Mouse (Mus musculus) heart, embryonic 14.5 days (tissue): ENCODE measurements around the gene Zfp366. TPM values are rescaled to one million over a fixed set of nuclear protein-coding genes. Genes with fewer than 3 reads are reported as not detected.
A peak's percentile ranks its signal among the peaks of the same experiment; 100 is the strongest.

Source experiments
- ATAC-seq: fragments of 200-750 bp; cut with Nextera tagmentation; 2 replicates; pipeline ENCODE4 v1.8.0; 2017; ENCODE audit warnings: low read depth, moderate TSS enrichment; ENCODE audit not compliant: insufficient number of reproducible peaks, insufficient read depth, low FRiP score
- H3K27ac ChIP-seq, 2 experiments: fragments of 200-500 bp in 1 of 2; fragments of 300-500 bp in 1 of 2; sonication (generic) in 1 of 2; replicated peaks in 1 of 2; 2 replicates each; pipeline ENCODE4 v1.5.1; 2012 to 2014; ENCODE audit warnings: low read depth in 2 of 2, low read length in 2 of 2, control low read depth in 1 of 2, mild to moderate bottlenecking in 1 of 2, mixed read lengths in 1 of 2; ENCODE audit not compliant: control insufficient read depth in 1 of 2, insufficient read depth in 1 of 2
- H3K27me3 ChIP-seq: fragments of 300-500 bp; sonication (generic); 2 replicates; pipeline ENCODE4 v1.6.1; 2014; ENCODE audit warnings: mild to moderate bottlenecking, low read length, control low read depth; ENCODE audit not compliant: control insufficient read depth, insufficient read depth
- H3K36me3 ChIP-seq: fragments of 300-500 bp; sonication (generic); 2 replicates; pipeline ENCODE4 v1.6.1; 2014; ENCODE audit warnings: mild to moderate bottlenecking, control low read depth, low read length, mixed read lengths; ENCODE audit not compliant: control insufficient read depth, insufficient read depth
- H3K4me1 ChIP-seq, 2 experiments: fragments of 200-500 bp in 1 of 2; fragments of 300-500 bp in 1 of 2; sonication (generic) in 1 of 2; 2 replicates each; pipeline ENCODE4 v1.6.1; 2012 to 2014; ENCODE audit warnings: low read length in 2 of 2, control low read depth in 1 of 2, mixed read lengths in 1 of 2; ENCODE audit not compliant: control insufficient read depth in 2 of 2, insufficient read depth in 2 of 2
- H3K4me2 ChIP-seq: fragments of 300-500 bp; sonication (generic); 2 replicates; pipeline ENCODE4 v1.6.1; 2014; ENCODE audit warnings: mild to moderate bottlenecking, low read length
- H3K4me3 ChIP-seq, 2 experiments: fragments of 200-500 bp in 1 of 2; fragments of 300-500 bp in 1 of 2; sonication (generic) in 1 of 2; 2 replicates each; pipeline ENCODE4 v1.5.1; 2012 to 2014; ENCODE audit warnings: low read length in 2 of 2, mild to moderate bottlenecking in 2 of 2, control low read depth in 1 of 2, low read depth in 1 of 2, moderate library complexity in 1 of 2; ENCODE audit not compliant: control insufficient read depth in 1 of 2, insufficient read depth in 1 of 2
- H3K9ac ChIP-seq: fragments of 300-500 bp; sonication (generic); 2 replicates; pipeline ENCODE4 v1.6.1; 2014; ENCODE audit warnings: mild to moderate bottlenecking, low read length
- H3K9me3 ChIP-seq: fragments of 300-500 bp; sonication (generic); 2 replicates; pipeline ENCODE4 v1.6.1; 2016; ENCODE audit warnings: low read length, control low read depth; ENCODE audit not compliant: control insufficient read depth
- WGBS: fragments of 180-500 bp; shearing (Covaris S2); extraction: QIAGEN DNeasy Blood & Tissue Kit; methylation state at CpG from one replicate; pipeline ENCODE4 v1.1.7; 2014; 5-methylcytosine and 5-hydroxymethylcytosine counted together
- polyA plus RNA-seq: library from polyadenylated mRNA; unstranded; fragments of >200 nt; fragmentation: Nextera tagmentation; extraction: Ambion mirVana; gene quantifications from 2 replicates; pipeline ENCODE4 v1.2.1, GENCODE M21; 2014

Zfp366 gene
- polyA plus RNA-seq, 1 experiment from 2014 or later, result 0.95 TPM

GRCm38 (mm10) chr13:99235428-99236210, 51.0 kb downstream of the Zfp366 start:
- peak overlapping the region; percentile 40 to 95 for H3K27ac ChIP-seq
- H3K27me3 ChIP-seq, result no peaks in the 10 kb centered on the region
- no peaks in the 10 kb centered on the region for H3K9me3 ChIP-seq
- peak; percentile 10; the same call in 1 of the 2 replicates for ATAC-seq
- H3K4me3 ChIP-seq, result no peak overlapping the region
- H3K4me1 ChIP-seq, result peaks cover 36 to 44% of the 10 kb centered on the region in 2 experiments
- H3K4me2 ChIP-seq, result no peak overlapping the region
- H3K36me3 ChIP-seq, result no peaks in the 10 kb centered on the region
- WGBS, result 62% methylated on average over 20 of the region's 20 CpGs
- no peak overlapping the region for H3K9ac ChIP-seq

DNA sequence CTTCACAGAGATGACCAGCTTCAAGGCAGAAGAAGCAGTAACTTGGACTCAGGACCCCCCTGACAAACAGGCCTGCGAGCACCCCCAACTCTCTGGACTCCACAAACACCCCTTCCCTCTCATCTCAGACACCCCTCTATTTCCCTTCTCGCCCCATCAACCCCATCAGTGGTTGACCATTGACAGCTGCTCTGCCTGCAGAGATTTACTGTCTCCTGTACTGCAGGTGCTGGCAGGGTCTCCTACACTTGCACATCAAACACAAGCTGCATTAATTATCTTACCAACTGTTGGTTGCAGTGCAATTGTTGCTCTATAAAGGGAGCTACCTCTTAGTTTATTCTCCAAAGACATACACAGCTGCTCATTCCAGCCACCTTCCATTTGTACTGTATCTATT, 51.6 kb downstream of the Zfp366 start:
- WGBS, result 93% methylated on average over 2 of the region's 2 CpGs
- no peak for ATAC-seq
- no peak overlapping the region for H3K9ac ChIP-seq
- peaks cover 36 to 44% of the 10 kb centered on the region in 2 experiments for H3K4me1 ChIP-seq
- H3K36me3 ChIP-seq, result no peaks in the 10 kb centered on the region
- no peak overlapping the region for H3K4me3 ChIP-seq
- H3K27me3 ChIP-seq, result no peaks in the 10 kb centered on the region
- H3K9me3 ChIP-seq, result no peaks in the 10 kb centered on the region
- no peak overlapping the region for H3K4me2 ChIP-seq
- H3K27ac ChIP-seq, result peak overlapping the region; percentile 40 to 95

GRCm38 (mm10) chr13:99237122-99237521, 52.5 kb downstream of the Zfp366 start:
- peak overlapping the region; percentile 90 to 95 for H3K27ac ChIP-seq
- no peaks in the 10 kb centered on the region for H3K36me3 ChIP-seq
- ATAC-seq, result no peak
- peaks cover 36 to 44% of the 10 kb centered on the region in 2 experiments for H3K4me1 ChIP-seq
- H3K9ac ChIP-seq, result no peak overlapping the region
- H3K4me2 ChIP-seq, result no peak overlapping the region
- no peaks in the 10 kb centered on the region for H3K27me3 ChIP-seq
- H3K4me3 ChIP-seq, result no peak overlapping the region
- H3K9me3 ChIP-seq, result no peaks in the 10 kb centered on the region
- 27% methylated on average over 5 of the region's 5 CpGs for WGBS

GRCm38 (mm10) chr13:99237841-99238216, 53.2 kb downstream of the Zfp366 start:
- Histone ChIP-seq H3K9me3 (no peaks in the 10 kb centered on the region), H3K36me3 (no peaks in the 10 kb centered on the region), H3K9ac (no peak overlapping the region), H3K27ac (peak overlapping the region; percentile 90 to 95), H3K4me2 (0 out of 2 replicates have a peak overlapping the region, but pooled peaks have one; percentile 26), H3K4me1 (peaks cover 36 to 44% of the 10 kb centered on the region in 2 experiments), H3K4me3 (no peak overlapping the region), H3K27me3 (no peaks in the 10 kb centered on the region)
- WGBS, result 47% methylated on average over 1 of the region's 1 CpGs
- no peak for ATAC-seq

GRCm38 (mm10) chr13:99238217-99239160, 53.9 kb downstream of the Zfp366 start:
- ATAC-seq, result peak; percentile 64
- peaks cover 36 to 44% of the 10 kb centered on the region in 2 experiments for H3K4me1 ChIP-seq
- H3K4me2 ChIP-seq, result peak overlapping the region; percentile 26
- peak overlapping the region; percentile 90 to 95 for H3K27ac ChIP-seq
- no peak overlapping the region for H3K4me3 ChIP-seq
- 23% methylated on average over 10 of the region's 10 CpGs for WGBS
- no peaks in the 10 kb centered on the region for H3K27me3 ChIP-seq
- no peak overlapping the region for H3K9ac ChIP-seq
- H3K9me3 ChIP-seq, result no peaks in the 10 kb centered on the region
- no peaks in the 10 kb centered on the region for H3K36me3 ChIP-seq

GRCm38 (mm10) chr13:99239161-99239530, 54.5 kb downstream of the Zfp366 start:
- H3K9me3 ChIP-seq, result no peaks in the 10 kb centered on the region
- 0 out of 2 replicates have a peak overlapping the region, but pooled peaks have one; percentile 18 for H3K9ac ChIP-seq
- H3K4me3 ChIP-seq, result no peak overlapping the region
- peak overlapping the region; percentile 3; the same call in 1 of the 2 replicates for H3K4me2 ChIP-seq
- 9% methylated on average over 7 of the region's 7 CpGs for WGBS
- H3K27me3 ChIP-seq, result no peaks in the 10 kb centered on the region
- H3K36me3 ChIP-seq, result no peaks in the 10 kb centered on the region
- no peak; the same call in 1 of the 2 replicates for ATAC-seq
- H3K27ac ChIP-seq, result peak overlapping the region; percentile 90 to 95
- peaks cover 36 to 44% of the 10 kb centered on the region in 2 experiments for H3K4me1 ChIP-seq

DNA sequence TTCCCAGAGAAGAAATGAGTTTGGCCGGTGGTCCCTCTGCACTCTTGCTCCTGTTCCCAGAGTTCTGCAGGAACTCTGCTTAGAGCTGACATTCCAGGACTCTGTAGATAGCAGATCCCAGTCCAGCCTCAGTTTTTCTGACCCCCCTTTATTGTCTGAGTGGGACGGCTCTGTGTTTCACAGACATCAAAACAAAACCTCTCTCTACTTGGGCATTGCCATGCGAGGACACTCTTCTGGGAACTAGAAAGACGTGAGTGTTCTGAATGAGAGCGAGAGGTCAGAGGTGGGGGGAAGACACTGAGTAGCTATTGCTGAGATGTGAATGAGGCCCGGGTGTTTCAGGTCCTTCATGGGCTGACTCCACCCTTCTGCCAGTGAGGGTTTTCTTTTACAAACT, 55.1 kb downstream of the Zfp366 start:
- Histone ChIP-seq H3K27me3 (no peaks in the 10 kb centered on the region), H3K27ac (peak overlapping the region; percentile 90 to 95), H3K36me3 (no peaks in the 10 kb centered on the region), H3K4me1 (peaks cover 36 to 44% of the 10 kb centered on the region in 2 experiments), H3K9me3 (no peaks in the 10 kb centered on the region), H3K9ac (peak overlapping the region; percentile 18; the same call in 1 of the 2 replicates), H3K4me2 (no peak overlapping the region), H3K4me3 (no peak overlapping the region)
- 18% methylated on average over 6 of the region's 6 CpGs for WGBS
- no peak for ATAC-seq
